Mouse (Mus musculus): ENCODE results near the gene 6030458C11Rik. TPM values are rescaled to one million over a fixed set of nuclear protein-coding genes. Genes with fewer than 3 reads are reported as not detected.

6030458C11Rik gene
- total RNA-seq, 2 experiments from 2014 or later = 26.7 to 31.5 TPM

Small RNAs within 50 kb of the gene (microRNA-seq; reads per million reads assigned to microRNA genes)
- 0 reads per million in 2 experiments for gene Gm47288

Other genes with a start within 250 kb of the 6030458C11Rik start
- gene Pdzd2, start 84.7 kb downstream of the 6030458C11Rik start, total RNA-seq (2021) = 10 to 100 TPM; 44.1 to 71.4 TPM
- gene Drosha, start 166 bp upstream of the 6030458C11Rik start, total RNA-seq (2021) = 10 to 100 TPM; 84.6 to 85.6 TPM